Mouse (Mus musculus): Measurements from ENCODE around the gene 6030468B19Rik.

DNA sequence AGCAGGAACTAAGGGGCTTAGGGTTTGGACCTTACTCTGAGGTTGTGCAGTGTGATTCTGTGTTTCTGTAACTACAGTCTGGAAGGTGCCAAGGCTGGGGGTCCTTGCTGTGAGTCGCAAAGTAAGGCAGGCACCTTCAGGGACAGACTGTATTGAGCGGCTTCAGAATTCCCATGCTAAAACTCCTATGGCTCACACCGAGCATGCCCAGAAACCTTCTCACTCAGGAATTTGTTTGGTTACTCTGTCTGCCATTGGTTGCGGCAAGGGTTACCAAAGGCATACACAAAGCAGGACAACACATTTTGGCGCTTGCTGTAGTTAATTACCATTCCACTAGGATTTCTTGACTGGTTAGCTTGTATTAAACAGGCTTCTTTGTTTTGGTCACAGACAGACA lies 28.7 kb downstream of the 6030468B19Rik start:
- no peak for TF ChIP-seq CTCF (IDR thresholded peaks at IDR 0.05)
- no peak for TF ChIP-seq EP300 (IDR thresholded peaks at IDR 0.05; ENCODE audit: insufficient read depth, low read depth, low read length)

All from heart, adult 2 months (tissue).